Mouse (Mus musculus) left cerebral cortex, adult 18-20 months (tissue): ENCODE data around the gene Hnrnpl. TPM values are rescaled to one million over a fixed set of nuclear protein-coding genes. Genes with fewer than 3 reads are reported as not detected.
A peak's percentile ranks its signal among the peaks of the same experiment; 100 is the strongest.

ENCODE experiments used
- DNase-seq, 2 experiments: peaks; one replicate each; pipeline ENCODE4 v3.0.0; 2021 to 2022; ENCODE audit warnings: low spot score in 2 of 2, mixed read lengths in 1 of 2
- total RNA-seq, 2 experiments: library from RNA; stranded (reverse); gene quantifications; 2 replicates each; pipeline ENCODE4 v1.2.3; 2021

Hnrnpl gene
- total RNA-seq, 2 experiments from 2014 or later, result 427 to 456 TPM

DNA sequence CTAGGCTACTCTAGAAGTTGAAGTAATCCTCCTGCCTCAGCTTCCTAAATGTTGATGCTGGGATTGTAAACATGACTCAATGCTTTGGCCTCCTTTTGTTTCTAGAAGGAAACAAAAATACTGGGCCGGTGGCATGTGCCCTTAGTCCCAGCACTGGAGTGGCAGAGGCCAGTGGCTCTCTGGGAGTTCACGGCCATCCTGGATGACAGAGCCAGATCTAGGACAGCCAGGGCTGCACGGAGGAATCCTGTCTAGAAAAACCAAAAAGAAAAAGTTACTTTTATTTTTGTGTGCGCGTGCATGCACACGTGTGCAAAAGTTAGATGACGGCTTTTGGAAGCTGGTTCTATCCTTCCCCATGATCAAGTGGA lies 18.0 kb downstream of the Hnrnpl start:
- DNase-seq, result no peak

- peak; percentile 69 to 70 for DNase-seq
These were observed 19.0 kb downstream of the Hnrnpl start for GRCm38 (mm10) chr7:28827338-28827737.

DNA sequence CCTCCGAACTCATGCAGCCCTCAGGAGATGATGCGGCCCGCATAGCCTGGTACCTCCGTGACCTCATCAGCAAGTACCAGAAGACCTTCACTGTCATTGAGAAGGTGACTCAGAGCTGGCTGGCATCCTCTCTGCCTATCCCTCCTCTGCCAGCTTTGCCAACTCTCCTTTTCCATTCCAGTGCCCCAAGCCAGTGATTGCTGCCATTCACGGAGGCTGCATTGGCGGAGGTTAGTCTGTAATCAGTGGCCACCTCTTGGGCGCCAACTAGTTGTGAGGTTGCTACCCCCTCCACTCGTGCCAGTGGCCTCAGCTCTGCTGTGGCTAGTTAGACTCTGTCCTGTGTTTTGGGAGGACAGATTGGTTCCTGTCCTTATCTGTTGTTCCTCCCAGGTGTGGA lies 21.5 kb downstream of the Hnrnpl start:
- DNase-seq, result no peak

DNA sequence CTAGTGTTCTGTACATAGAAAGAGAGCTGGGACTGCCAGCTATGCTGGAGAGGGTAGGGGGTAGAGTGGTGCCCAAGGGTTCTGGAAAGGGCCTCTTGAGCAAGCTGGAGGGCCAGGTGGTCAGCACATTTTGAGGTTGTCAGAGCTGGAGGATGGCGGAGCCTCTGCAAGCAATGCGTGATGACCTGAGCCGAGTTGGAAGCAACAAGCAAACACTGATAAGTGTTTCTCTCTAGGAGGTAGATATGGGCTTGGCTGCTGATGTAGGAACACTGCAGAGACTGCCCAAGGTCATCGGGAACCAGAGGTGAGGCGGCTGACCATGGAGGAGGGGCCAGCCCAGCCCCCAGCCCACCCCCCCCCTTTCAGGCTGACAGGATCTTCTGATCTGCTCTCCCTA lies 22.6 kb downstream of the Hnrnpl start:
- DNase-seq, result no peak

GRCm38 (mm10) chr7:28831411-28832125 lies 23.2 kb downstream of the Hnrnpl start:
- no peak for DNase-seq

GRCm38 (mm10) chr7:28832137-28832536 lies 23.8 kb downstream of the Hnrnpl start:
- no peak for DNase-seq

GRCm38 (mm10) chr7:28833723-28834347 lies 25.5 kb downstream of the Hnrnpl start, which contains the start of gene Lgals4:
Lgals4 (plus strand) TSS chr7:28833854.
- DNase-seq, result no peak

- DNase-seq, result no peak
These were observed 28.6 kb downstream of the Hnrnpl start for GRCm38 (mm10) chr7:28836936-28837335.

DNA sequence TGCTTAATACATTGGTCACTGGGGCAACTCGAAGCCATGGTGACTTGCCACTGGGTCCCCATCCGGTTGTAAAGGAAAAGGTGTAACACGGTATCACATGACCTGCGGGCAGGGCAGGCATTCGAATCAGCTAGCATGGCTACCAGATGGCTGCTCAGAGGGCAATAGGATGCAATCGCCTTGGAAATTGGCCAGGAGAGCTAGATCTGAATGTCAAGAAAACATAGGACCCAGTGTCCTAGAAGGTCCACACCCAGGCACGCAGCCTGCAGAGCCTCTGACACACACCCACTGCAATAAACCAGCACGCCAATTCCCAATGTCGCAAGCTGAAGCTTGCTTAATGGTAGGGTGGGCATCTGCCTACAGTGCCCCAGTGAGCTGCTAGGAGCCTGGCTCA lies 30.0 kb downstream of the Hnrnpl start:
- DNase-seq, result no peak

DNA sequence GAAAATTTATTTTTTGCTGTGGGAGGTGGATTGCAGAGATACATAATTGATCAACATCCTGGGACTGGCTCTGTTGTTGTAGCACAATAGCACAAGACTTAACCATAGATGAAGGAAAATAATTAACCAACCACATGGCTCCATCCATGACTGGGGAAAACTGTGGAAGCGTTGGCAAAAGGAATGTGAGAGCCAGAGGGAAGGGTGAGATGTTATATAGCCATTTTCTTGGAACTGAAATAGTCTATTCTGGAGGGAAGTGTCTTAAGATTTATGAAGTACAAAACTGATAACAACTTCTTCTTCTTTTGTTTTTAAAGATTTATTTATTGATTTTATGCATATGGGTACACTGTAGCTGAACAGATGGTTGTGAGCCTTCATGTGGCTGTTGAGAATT lies 38.9 kb downstream of the Hnrnpl start:
- no peak for DNase-seq

GRCm38 (mm10) chr7:28849700-28850236 lies 41.4 kb downstream of the Hnrnpl start:
- no peak for DNase-seq

GRCm38 (mm10) chr7:28850642-28851041 lies 42.3 kb downstream of the Hnrnpl start:
- no peak for DNase-seq

- no peak for DNase-seq
These were observed 51.6 kb downstream of the Hnrnpl start for GRCm38 (mm10) chr7:28859953-28860352.

GRCm38 (mm10) chr7:28860898-28861297 lies 52.6 kb downstream of the Hnrnpl start:
- DNase-seq, result no peak

DNA sequence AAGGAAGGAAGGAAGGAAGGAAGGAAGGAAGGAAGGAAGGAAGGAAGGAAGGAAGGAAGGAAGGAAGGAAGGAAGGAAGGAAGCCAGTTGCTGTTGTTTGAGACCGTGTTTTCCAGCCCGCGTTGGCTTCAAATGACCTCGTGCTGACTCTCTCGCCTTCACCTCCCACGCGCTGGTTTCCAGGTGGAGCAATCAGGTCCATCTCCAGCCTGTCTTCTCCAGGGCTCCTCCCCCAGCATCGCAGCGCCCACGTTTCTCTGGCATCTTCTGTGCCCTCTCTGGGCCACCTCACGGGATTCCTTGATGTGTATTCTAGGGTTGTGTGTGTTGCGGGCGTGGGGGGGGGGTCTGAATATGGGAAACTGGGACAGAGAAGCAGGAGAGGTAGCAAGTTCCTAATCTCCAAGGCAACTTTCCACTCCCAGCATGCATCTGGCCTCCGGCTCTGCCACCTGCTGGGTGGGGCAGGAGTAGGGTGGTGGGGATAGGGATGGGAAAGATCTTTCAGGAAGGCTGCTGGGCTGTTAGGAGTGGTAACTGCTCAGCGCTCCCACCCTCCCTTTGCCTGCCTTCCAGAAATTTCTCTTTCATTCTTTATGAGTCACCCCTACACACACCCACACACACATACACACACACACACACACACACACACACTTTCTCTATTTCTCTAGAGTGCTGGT lies 54.6 kb downstream of the Hnrnpl start:
- DNase-seq, result peak; percentile 53 to 57

DNA sequence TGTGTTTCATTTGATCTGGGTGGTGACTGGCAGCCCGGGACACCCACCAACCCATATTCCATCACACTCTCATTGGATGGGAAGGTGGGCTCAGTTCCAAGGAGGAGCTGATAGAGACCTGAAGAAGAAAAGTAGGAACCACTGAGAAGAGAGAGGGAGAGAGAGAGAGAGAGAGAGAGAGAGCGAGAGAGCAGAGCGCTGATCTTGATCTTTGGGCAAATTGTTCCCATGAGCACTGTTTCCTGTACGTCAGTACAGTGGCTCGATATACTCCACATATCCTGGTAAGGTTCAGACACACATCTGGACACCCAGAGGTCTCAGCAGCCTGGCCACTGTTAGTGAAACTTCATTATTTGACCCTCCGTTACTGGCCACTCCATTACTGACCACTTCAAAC lies 55.2 kb downstream of the Hnrnpl start, which contains the start of gene Lgals7:
Lgals7 (plus strand) TSS at position 314 of the 400 bp plus-strand sequence.
- DNase-seq, result no peak

DNA sequence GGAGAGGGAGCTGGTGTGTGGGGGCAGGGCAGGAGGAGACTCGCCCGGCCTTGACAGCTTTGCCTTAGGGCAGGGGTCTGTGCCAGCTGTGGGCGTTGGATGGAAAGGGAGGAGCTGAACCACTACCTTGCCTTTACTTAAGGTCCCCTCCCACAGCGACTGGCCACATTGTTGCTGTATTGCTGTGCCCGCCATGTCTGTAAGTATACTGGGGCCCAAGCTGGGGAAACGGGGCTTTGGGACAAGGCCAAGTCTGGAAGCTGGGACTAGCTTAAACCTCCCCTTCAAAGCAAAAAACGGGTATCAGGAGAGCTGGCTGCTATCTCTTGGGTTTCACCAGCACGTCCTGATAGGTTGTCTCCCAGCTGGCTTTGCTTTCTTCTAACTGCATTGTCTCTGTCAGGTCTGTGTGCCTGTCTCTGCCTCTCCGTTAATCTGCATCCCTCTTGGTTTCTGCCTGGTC lies 56.0 kb downstream of the Hnrnpl start:
- no peak for DNase-seq

GRCm38 (mm10) chr7:28865481-28866300 lies 57.4 kb downstream of the Hnrnpl start:
- peak; percentile 86 to 91 for DNase-seq

DNA sequence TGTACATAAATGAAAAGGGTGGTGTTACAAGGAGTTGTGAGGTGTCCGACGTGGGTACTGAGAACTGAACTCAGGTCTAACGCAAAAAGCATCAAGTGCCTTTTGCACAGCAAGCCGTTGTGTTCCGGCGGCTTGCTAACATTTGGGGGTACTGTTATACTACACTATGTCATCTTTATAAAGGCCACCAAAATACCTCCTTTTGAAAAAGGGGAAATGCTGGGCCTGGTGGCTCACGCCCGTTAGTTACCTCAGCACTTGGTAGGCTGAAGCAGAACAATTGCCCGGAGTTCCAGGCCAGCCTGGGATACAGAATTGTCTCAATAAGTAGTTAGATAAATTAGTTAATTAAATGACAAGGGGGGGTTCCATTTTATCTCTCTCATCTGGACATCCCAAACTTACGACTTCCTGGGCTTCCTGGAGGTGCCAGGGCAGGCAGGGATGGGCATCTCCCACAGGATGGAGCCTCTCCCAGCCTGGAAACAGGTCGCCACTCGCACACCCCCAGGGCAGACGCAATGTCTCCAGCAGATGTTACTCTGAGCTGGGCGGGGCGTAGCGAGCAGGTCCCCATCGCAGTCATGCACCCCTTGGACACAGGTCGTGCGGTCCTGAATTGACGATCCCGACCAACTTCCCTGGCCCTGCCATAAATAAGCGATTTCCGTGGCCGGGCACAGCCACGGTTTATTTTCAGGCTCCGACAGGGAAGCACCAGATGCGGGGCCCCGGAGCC lies 58.6 kb downstream of the Hnrnpl start:
- DNase-seq, result no peak
